Mouse (Mus musculus) liver, adult 2 months (tissue): ENCODE data around the gene Dhx8.

Experiments
- CTCF ChIP-seq: fragments of 200-500 bp; IDR thresholded peaks from 2 replicates; pipeline ENCODE4 v1.5.1; 2011; ENCODE audit warnings: low read depth, low read length, control low read depth
- POLR2A ChIP-seq: fragments of 200-500 bp; IDR thresholded peaks from 2 replicates; pipeline ENCODE4 v1.6.1; 2011; ENCODE audit warnings: low read length, control low read depth; ENCODE audit not compliant: insufficient read depth; ENCODE audit errors: extremely low read depth

DNA sequence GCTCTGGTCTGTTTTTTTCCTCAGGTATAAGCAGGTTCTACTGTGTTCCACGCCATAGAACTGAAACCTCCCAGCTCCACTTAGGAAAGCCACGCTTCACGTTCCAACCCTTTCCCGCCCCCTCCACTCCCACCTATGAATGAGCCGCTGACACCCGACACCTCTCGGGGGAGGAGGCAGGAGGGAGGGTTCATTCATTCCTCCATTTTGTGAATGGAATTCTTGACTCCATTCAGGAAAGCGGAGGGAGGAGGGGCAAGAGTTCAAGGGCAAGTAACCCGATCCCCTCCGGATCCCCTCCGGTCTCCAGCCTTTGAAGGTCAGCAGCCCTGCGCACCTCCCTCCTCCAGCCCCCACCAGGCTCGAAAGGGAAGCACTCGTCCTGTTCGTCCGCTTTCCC is 39.7 kb downstream of the Dhx8 start:
- TF ChIP-seq CTCF: no peak
- TF ChIP-seq POLR2A: no peak
